Mouse (Mus musculus): Measurements from ENCODE around the gene Surf2. TPM values are rescaled to one million over a fixed set of nuclear protein-coding genes. Genes with fewer than 3 reads are reported as not detected.
A peak's percentile ranks its signal among the peaks of the same experiment; 100 is the strongest.

Surf2 gene
- polyA plus RNA-seq, 1 experiment from 2014 or later: 28.4 TPM

DNA sequence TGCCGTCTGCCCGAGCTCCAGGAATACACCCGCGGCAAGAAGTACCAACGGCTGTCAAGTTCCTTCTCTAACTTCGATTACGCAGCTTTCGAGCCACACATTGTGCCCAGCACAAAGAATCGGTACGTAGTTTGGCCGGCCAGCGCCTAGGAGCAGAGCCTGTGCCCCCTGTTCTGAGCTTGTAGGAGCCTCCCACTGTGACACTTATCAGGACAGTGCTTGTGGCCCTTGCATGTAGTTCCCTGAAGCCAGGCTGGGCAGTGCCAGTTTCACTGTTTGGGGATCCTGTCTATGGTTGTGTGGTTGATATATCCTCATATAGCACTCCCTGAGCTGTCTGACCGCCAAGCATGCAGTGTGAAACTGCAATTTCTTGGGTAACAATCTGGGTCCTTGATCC lies 571 bp downstream of the Surf2 start:
- Histone ChIP-seq H3K9me3 (ENCODE audit: control insufficient read depth, low read length) (no peaks in the 10 kb centered on the region), H3K4me2 (ENCODE audit: low read length) (peak overlapping the region; percentile 98), H3K36me3 (ENCODE audit: control insufficient read depth, insufficient read depth, low read length) (peaks cover 73% of the 10 kb centered on the region), H3K4me1 (ENCODE audit: control insufficient read depth in 2 of 2, insufficient read depth in 2 of 2, low read length in 2 of 2) (peaks cover 22 to 32% of the 10 kb centered on the region in 2 experiments), H3K4me3 (ENCODE audit: control insufficient read depth in 1 of 2, insufficient read depth in 1 of 2, low read depth in 1 of 2, low read length in 2 of 2) (peak overlapping the region; percentile 74 to 77), H3K27me3 (ENCODE audit: control insufficient read depth, insufficient read depth, low read length) (no peaks in the 10 kb centered on the region), H3K27ac (replicated peaks in 1 of 2; ENCODE audit: control insufficient read depth in 1 of 2, insufficient read depth in 1 of 2, low read depth in 2 of 2, low read length in 2 of 2) (peak overlapping the region; percentile 62 to 66), H3K9ac (ENCODE audit: low read length) (peak overlapping the region; percentile 87)
- WGBS: 2% methylated on average over 13 of the region's 13 CpGs
- no peak for ATAC-seq (ENCODE audit: insufficient number of reproducible peaks, insufficient read depth, low FRiP score, low read depth)

- H3K36me3 ChIP-seq (ENCODE audit: control insufficient read depth, insufficient read depth, low read length): peaks cover 73% of the 10 kb centered on the region
These were observed 3.5 kb downstream of the Surf2 start for GRCm38 (mm10) chr2:26919684-26920083.

GRCm38 (mm10) chr2:26920190-26920855 lies 4.2 kb downstream of the Surf2 start:
- no peaks in the 10 kb centered on the region for H3K27me3 ChIP-seq (ENCODE audit: control insufficient read depth, insufficient read depth, low read length)
- no peak for ATAC-seq (ENCODE audit: insufficient number of reproducible peaks, insufficient read depth, low FRiP score, low read depth)
- H3K27ac ChIP-seq (replicated peaks in 1 of 2; ENCODE audit: control insufficient read depth in 1 of 2, insufficient read depth in 1 of 2, low read depth in 2 of 2, low read length in 2 of 2): no peak overlapping the region
- WGBS: 82% methylated on average over 6 of the region's 6 CpGs
- no peak overlapping the region for H3K4me3 ChIP-seq (ENCODE audit: control insufficient read depth in 1 of 2, insufficient read depth in 1 of 2, low read depth in 1 of 2, low read length in 2 of 2)
- H3K9me3 ChIP-seq (ENCODE audit: control insufficient read depth, low read length): no peaks in the 10 kb centered on the region
- peaks cover 12 to 33% of the 10 kb centered on the region in 2 experiments for H3K4me1 ChIP-seq (ENCODE audit: control insufficient read depth in 2 of 2, insufficient read depth in 2 of 2, low read length in 2 of 2)
- H3K4me2 ChIP-seq (ENCODE audit: low read length): no peak overlapping the region
- H3K36me3 ChIP-seq (ENCODE audit: control insufficient read depth, insufficient read depth, low read length): peaks cover 77% of the 10 kb centered on the region
- no peak overlapping the region for H3K9ac ChIP-seq (ENCODE audit: low read length)

More at GRCm38 (mm10) chr2:26919684-26920083, 3.5 kb downstream of the Surf2 start:
- H3K27ac ChIP-seq (replicated peaks in 1 of 2; ENCODE audit: control insufficient read depth in 1 of 2, insufficient read depth in 1 of 2, low read depth in 2 of 2, low read length in 2 of 2): no peak overlapping the region
- no peaks in the 10 kb centered on the region for H3K9me3 ChIP-seq (ENCODE audit: control insufficient read depth, low read length)
- H3K4me3 ChIP-seq (ENCODE audit: control insufficient read depth in 1 of 2, insufficient read depth in 1 of 2, low read depth in 1 of 2, low read length in 2 of 2): no peak overlapping the region
- no peak for ATAC-seq (ENCODE audit: insufficient number of reproducible peaks, insufficient read depth, low FRiP score, low read depth)
- H3K27me3 ChIP-seq (ENCODE audit: control insufficient read depth, insufficient read depth, low read length): no peaks in the 10 kb centered on the region
- H3K4me1 ChIP-seq (ENCODE audit: control insufficient read depth in 2 of 2, insufficient read depth in 2 of 2, low read length in 2 of 2): peaks cover 13 to 37% of the 10 kb centered on the region in 2 experiments
- H3K4me2 ChIP-seq (ENCODE audit: low read length): no peak overlapping the region
- H3K9ac ChIP-seq (ENCODE audit: low read length): no peak overlapping the region
- WGBS: 90% methylated on average over 3 of the region's 3 CpGs

DNA sequence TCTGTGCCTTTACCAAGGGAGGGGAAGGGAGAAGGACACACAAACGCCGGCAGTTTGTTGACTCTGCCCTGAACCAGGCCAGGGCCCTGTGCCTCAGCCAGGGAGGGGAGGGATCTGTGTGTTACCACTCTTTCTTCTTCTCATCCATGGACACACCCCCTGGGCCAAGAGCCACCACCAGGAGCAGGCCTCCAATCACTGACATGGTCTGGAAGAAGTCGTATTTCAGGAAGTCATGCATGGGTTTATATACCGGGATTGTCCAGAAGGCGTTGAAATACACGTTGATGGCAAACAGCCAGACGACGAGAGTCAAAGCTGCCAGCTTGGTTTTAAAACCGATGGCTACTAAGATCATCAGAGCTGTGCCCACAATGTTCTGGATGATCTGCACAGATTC lies 5.6 kb downstream of the Surf2 start:
- 32% methylated on average over 9 of the region's 9 CpGs for WGBS

DNA sequence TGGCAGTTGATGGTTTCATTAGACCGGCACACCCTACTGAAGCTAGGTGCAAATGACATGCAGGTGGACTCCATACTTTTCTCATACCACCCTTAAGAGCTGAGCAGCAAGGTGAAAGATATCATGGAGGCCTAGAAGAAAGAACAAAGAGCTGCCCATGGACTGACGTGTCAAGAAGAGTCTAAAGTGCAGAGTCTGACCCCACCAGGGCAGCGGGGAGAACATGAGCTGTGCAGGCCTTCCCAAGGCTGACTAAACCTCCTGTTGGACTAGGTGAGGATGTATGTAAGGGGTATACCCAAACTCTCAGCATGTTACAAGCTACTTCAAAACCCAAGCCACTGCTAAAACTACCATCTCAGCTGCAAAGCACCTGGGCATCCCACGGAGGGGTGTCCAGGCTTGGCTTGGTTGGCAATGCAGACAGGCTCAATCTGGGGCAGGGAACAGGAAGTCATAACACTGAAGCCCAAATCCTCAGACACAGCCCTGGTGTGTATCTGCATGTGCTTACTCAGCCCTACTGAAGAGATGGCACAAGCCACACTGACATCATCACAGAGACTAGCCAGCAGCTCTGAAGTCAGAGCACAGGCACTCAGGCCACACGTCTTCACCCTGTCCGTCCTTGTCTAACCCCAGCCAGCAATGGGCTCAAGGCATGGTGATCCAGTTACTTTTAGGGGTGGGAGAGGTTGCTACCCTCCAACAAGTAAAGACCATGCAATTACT lies 11.7 kb downstream of the Surf2 start:
- Histone ChIP-seq H3K27me3 (ENCODE audit: control insufficient read depth, insufficient read depth, low read length) (no peaks in the 10 kb centered on the region), H3K9ac (ENCODE audit: low read length) (no peak overlapping the region), H3K4me3 (ENCODE audit: control insufficient read depth in 1 of 2, insufficient read depth in 1 of 2, low read depth in 1 of 2, low read length in 2 of 2) (no peak overlapping the region), H3K4me2 (ENCODE audit: low read length) (no peak overlapping the region), H3K27ac (replicated peaks in 1 of 2; ENCODE audit: control insufficient read depth in 1 of 2, insufficient read depth in 1 of 2, low read depth in 2 of 2, low read length in 2 of 2) (no peak overlapping the region), H3K36me3 (ENCODE audit: control insufficient read depth, insufficient read depth, low read length) (peaks cover 90% of the 10 kb centered on the region), H3K9me3 (ENCODE audit: control insufficient read depth, low read length) (no peaks in the 10 kb centered on the region), H3K4me1 (ENCODE audit: control insufficient read depth in 2 of 2, insufficient read depth in 2 of 2, low read length in 2 of 2) (peaks cover 6 to 38% of the 10 kb centered on the region in 2 experiments)
- 83% methylated on average over 6 of the region's 6 CpGs for WGBS
- no peak for ATAC-seq (ENCODE audit: insufficient number of reproducible peaks, insufficient read depth, low FRiP score, low read depth)

More for the DNA sequence above, 5.6 kb downstream of the Surf2 start:
- Histone ChIP-seq H3K4me2 (ENCODE audit: low read length) (no peak overlapping the region), H3K4me3 (ENCODE audit: control insufficient read depth in 1 of 2, insufficient read depth in 1 of 2, low read depth in 1 of 2, low read length in 2 of 2) (no peak overlapping the region), H3K4me1 (ENCODE audit: control insufficient read depth in 2 of 2, insufficient read depth in 2 of 2, low read length in 2 of 2) (peaks cover 7 to 27% of the 10 kb centered on the region in 2 experiments), H3K27ac (replicated peaks in 1 of 2; ENCODE audit: control insufficient read depth in 1 of 2, insufficient read depth in 1 of 2, low read depth in 2 of 2, low read length in 2 of 2) (peak overlapping the region in 1 of 2 experiments; percentile 72; a peak in 3 of 4 replicates), H3K36me3 (ENCODE audit: control insufficient read depth, insufficient read depth, low read length) (peaks cover 92% of the 10 kb centered on the region), H3K9me3 (ENCODE audit: control insufficient read depth, low read length) (no peaks in the 10 kb centered on the region), H3K9ac (ENCODE audit: low read length) (no peak overlapping the region; the same call in 1 of the 2 replicates), H3K27me3 (ENCODE audit: control insufficient read depth, insufficient read depth, low read length) (no peaks in the 10 kb centered on the region)
- peak; percentile 5; the same call in 1 of the 2 replicates for ATAC-seq (ENCODE audit: insufficient number of reproducible peaks, insufficient read depth, low FRiP score, low read depth)

GRCm38 (mm10) chr2:26930390-26930789 lies 14.2 kb downstream of the Surf2 start:
- Histone ChIP-seq H3K27me3 (ENCODE audit: control insufficient read depth, insufficient read depth, low read length) (no peaks in the 10 kb centered on the region), H3K4me1 (ENCODE audit: control insufficient read depth in 2 of 2, insufficient read depth in 2 of 2, low read length in 2 of 2) (peaks cover 6 to 42% of the 10 kb centered on the region in 2 experiments), H3K36me3 (ENCODE audit: control insufficient read depth, insufficient read depth, low read length) (peaks cover 66% of the 10 kb centered on the region), H3K9me3 (ENCODE audit: control insufficient read depth, low read length) (no peaks in the 10 kb centered on the region), H3K4me3 (ENCODE audit: control insufficient read depth in 1 of 2, insufficient read depth in 1 of 2, low read depth in 1 of 2, low read length in 2 of 2) (no peak overlapping the region), H3K4me2 (ENCODE audit: low read length) (no peak overlapping the region), H3K27ac (replicated peaks in 1 of 2; ENCODE audit: control insufficient read depth in 1 of 2, insufficient read depth in 1 of 2, low read depth in 2 of 2, low read length in 2 of 2) (no peak overlapping the region), H3K9ac (ENCODE audit: low read length) (no peak overlapping the region)
- ATAC-seq (ENCODE audit: insufficient number of reproducible peaks, insufficient read depth, low FRiP score, low read depth): no peak
- WGBS: 38% methylated on average over 1 of the region's 1 CpGs

GRCm38 (mm10) chr2:26932473-26933303 lies 16.5 kb downstream of the Surf2 start:
- Histone ChIP-seq H3K27ac (replicated peaks in 1 of 2; ENCODE audit: control insufficient read depth in 1 of 2, insufficient read depth in 1 of 2, low read depth in 2 of 2, low read length in 2 of 2) (peak overlapping the region; percentile 86 to 92), H3K9me3 (ENCODE audit: control insufficient read depth, low read length) (no peaks in the 10 kb centered on the region)

More at GRCm38 (mm10) chr2:26932473-26933303, 16.5 kb downstream of the Surf2 start:
- H3K27me3 ChIP-seq (ENCODE audit: control insufficient read depth, insufficient read depth, low read length): no peaks in the 10 kb centered on the region
- peak overlapping the region; percentile 71 to 92 for H3K4me3 ChIP-seq (ENCODE audit: control insufficient read depth in 1 of 2, insufficient read depth in 1 of 2, low read depth in 1 of 2, low read length in 2 of 2)
- ATAC-seq (ENCODE audit: insufficient number of reproducible peaks, insufficient read depth, low FRiP score, low read depth): peak; percentile 34
- H3K36me3 ChIP-seq (ENCODE audit: control insufficient read depth, insufficient read depth, low read length): peaks cover 43% of the 10 kb centered on the region
- H3K9ac ChIP-seq (ENCODE audit: low read length): peak overlapping the region; percentile 99
- peak overlapping the region; percentile 77 for H3K4me2 ChIP-seq (ENCODE audit: low read length)
- peaks cover 6 to 41% of the 10 kb centered on the region in 2 experiments for H3K4me1 ChIP-seq (ENCODE audit: control insufficient read depth in 2 of 2, insufficient read depth in 2 of 2, low read length in 2 of 2)
- under 1% methylated on average over 45 of the region's 49 CpGs for WGBS

Data from heart, embryonic 14.5 days (tissue).